Mouse (Mus musculus) common myeloid progenitor, adult 5-6 weeks (primary cell): ENCODE results near the gene Anln. TPM values are rescaled to one million over a fixed set of nuclear protein-coding genes. Genes with fewer than 3 reads are reported as not detected.
"Not testable (repeated sequence)": the region's sequence is repeated elsewhere in the genome, so short reads cannot be mapped to it uniquely, and the experiment has no call there.

ENCODE experiments used
- ATAC-seq: replicated peaks from 2 replicates; pipeline ENCODE4 v1.8.0; 2016; ENCODE audit warnings: low read depth, mild to moderate bottlenecking, moderate TSS enrichment, inconsistent platforms; ENCODE audit not compliant: poor library complexity, severe bottlenecking
- total RNA-seq: library from RNA; stranded (forward); fragments of 200-1000, 187-1606 nt; gene quantifications from 2 replicates; pipeline ENCODE4 v1.2.3, GENCODE M21; 2017

Gene Anln
- total RNA-seq: 49.2 and 53.5 TPM in 2 replicates

- ATAC-seq: peak; percentile 92
Measured at GRCm38 (mm10) chr9:22389021-22389476, at the start of gene Anln. TSS of gene Anln (minus strand) at chr9:22389188.

DNA sequence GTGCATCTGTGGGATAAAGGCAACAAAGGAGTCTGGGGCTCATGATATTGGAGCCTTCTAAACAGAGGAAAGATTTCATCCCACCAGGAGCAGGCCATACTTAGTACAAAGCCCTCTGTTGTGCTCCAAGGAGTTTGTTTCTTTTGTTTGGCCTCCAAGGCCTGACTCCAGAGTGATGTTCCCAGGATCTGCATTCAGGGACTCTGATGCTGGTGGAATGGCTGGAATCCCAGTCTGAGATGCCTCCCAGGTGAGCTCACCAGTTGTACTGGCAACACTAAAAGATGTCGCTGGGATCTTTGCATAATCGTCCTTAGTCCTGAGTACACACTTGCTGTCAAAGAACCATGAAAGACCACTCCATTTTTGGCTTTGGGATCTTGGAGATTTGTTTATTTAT lies 45.1 kb upstream of the Anln start:
- no peak for ATAC-seq

- ATAC-seq: no peak
Measured at GRCm38 (mm10) chr9:22433221-22433620, 44.2 kb upstream of the Anln start.

- peak; percentile 61; the same call in 1 of the 2 replicates for ATAC-seq
Measured at GRCm38 (mm10) chr9:22430315-22430840, 41.4 kb upstream of the Anln start.

DNA sequence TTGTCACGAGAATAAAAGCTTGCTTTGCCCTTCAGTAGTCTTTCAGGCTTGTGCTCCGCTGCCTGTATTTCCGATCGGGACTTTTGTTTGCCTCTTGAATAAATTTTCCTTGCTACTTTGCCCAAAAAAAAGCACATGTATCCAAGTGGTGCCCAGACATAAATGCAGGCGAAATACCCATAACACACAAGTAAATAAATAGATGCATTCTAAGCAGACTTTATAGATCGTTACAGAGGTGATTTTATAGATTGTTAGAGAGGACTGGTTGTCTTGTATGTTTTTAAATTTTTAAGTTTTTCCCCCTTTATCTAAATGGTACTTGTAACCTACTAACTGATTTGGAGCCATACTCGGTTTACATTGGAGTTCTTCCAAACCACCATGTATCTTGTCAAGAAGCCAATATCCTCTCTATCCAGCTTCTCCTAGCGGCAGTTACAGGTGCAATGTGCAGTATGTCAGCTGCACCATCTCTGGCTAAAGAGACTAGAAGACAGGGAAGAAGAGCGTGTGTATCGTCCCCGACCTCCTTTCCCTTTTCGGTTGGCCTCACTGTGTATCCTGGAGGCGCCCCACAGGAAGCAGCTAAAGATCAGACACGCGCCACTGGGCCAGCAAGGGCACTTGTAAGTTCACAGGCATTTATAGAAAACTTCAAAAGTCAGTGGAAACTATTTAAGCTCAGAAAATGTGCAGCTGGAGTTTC lies 40.7 kb upstream of the Anln start:
- peak; percentile 72 for ATAC-seq

GRCm38 (mm10) chr9:22428666-22429410 lies 39.9 kb upstream of the Anln start:
- no peak for ATAC-seq

DNA sequence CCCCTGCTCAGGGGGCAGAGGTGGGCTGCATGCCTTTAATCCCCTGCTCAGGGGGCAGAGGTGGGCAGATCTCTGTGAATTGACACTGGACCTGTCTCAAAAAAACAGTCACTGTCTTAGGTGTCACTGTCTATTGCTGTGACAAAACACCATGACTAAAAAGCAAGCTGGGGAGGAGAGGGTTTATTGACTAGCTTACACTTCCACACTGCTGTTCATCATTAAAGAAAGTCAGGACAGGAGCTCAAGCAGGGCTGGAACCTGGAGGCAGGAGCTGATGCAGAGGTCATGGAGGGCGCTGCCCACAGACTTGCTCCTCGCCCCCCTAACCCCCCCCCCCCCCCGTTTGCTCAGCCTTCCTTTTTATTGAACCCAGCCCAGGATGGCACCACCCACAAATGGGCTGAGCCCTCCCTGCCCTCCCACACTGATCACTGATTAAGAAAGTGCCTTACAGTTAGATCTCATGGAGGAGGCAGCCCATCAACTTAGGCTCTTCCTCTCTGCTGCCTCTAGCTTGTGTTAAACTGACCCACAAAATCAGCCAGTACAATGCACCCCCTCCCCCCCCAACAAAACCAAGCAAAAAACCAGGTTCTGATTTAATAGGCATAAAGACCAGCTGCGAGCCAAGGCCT lies 39.2 kb upstream of the Anln start:
- no peak for ATAC-seq

GRCm38 (mm10) chr9:22424719-22425118 lies 35.7 kb upstream of the Anln start:
- ATAC-seq: no peak

- ATAC-seq: no peak
Measured at GRCm38 (mm10) chr9:22424196-22424595, 35.2 kb upstream of the Anln start.

- no peak for ATAC-seq
Measured at GRCm38 (mm10) chr9:22423507-22423906, 34.5 kb upstream of the Anln start.

GRCm38 (mm10) chr9:22422559-22422958 lies 33.6 kb upstream of the Anln start:
- no peak for ATAC-seq

- no peak for ATAC-seq
Measured at GRCm38 (mm10) chr9:22420491-22420890, 31.5 kb upstream of the Anln start.

DNA sequence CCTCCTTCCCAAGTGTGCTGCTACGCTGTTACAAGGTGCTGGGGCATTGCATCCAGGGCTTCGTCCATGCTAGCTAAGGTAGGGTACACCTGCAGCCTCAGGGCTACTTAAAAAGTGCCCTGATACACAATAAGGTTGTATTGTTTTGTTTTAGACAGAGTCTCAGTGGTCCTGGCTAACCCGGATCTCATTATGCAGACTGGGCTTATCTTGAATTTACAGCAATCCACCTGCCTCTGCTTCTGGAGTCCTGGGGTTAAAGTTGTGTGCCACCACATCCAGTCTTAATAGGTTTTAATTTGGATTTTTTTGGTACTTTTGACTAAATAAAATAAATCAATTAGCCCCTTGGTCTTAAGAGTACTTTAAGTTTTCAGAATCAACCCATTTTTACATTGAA lies 30.9 kb upstream of the Anln start:
- no peak for ATAC-seq

DNA sequence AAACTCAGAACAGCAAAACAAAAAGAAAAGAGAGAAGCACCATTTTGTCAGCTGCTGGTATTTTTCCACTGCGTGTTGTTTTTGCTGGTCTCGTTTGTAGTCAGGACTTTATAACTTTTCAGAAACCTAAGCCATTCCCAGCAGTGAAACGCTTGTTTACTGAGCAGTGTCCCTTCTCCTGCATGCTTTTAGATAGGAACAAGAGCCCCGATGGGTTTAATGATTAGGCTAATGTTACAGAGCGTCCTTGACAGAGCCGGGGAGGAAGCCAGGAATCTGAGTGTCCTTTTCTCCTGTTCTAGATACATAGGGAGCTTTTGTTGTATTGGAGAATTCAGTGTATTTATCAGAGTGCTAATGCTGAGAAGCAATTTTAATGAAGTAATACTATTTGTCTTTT lies 28.6 kb upstream of the Anln start:
- no peak for ATAC-seq

- no peak for ATAC-seq
Measured at GRCm38 (mm10) chr9:22416187-22416586, 27.2 kb upstream of the Anln start.

- ATAC-seq: peak; percentile 100
Measured at GRCm38 (mm10) chr9:22411002-22411857, 22.2 kb upstream of the Anln start, which contains the start of gene 9530077C05Rik. TSS of gene 9530077C05Rik (plus strand) at chr9:22411513.

DNA sequence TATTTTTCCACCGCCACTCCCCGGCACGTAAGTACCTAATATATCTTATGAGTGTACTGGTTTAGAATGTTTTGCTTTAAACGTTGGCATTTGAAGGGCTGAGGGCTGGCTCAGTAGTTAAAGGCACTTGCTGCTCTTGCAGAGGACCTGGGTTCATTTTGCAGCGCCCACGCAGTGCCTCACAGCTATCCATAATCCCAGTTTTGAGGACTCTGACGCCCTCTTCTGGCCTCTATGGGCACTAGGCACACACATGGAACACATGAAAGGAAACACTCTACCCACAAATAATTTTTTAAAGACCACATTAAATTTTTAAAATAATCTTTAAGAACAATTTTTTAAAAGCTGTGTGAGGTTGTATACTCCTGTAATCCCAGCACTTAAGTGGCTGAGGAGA lies 20.5 kb upstream of the Anln start:
- ATAC-seq: no peak

- ATAC-seq: not testable (repeated sequence)
Measured at GRCm38 (mm10) chr9:22408344-22408743, 19.4 kb upstream of the Anln start.

- not testable (repeated sequence) for ATAC-seq
Measured at GRCm38 (mm10) chr9:22407633-22408032, 18.6 kb upstream of the Anln start.

DNA sequence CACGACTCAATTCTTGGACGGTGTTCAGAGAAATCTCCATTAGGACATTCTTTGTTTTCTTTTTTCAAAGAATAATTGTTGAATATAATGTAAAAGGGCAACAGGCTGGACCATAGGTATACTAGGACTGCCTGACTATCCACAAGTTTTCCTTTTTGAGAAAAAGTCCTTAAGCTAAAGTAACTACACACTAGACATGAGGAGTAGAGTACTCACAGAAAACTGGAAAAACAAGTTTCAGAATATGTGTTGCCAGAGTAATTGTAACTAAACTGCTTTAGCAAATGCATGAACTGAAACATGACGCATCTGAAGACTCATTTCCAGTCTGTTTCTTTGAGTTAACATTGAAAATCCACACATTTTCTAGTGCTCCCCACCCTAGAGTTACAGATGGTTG lies 16.4 kb upstream of the Anln start:
- ATAC-seq: no peak
